Mouse (Mus musculus) adrenal gland, postnatal 4 days (tissue): Measurements from ENCODE around the gene Noto. TPM values are rescaled to one million over a fixed set of nuclear protein-coding genes. Genes with fewer than 3 reads are reported as not detected.
A peak's percentile ranks its signal among the peaks of the same experiment; 100 is the strongest.

Experiments
- DNase-seq, 2 experiments: peaks; one replicate each; pipeline ENCODE4 v3.0.0; 2021 to 2022; ENCODE audit warnings: low spot score in 2 of 2, mixed read lengths in 2 of 2
- long read RNA-seq, 2 experiments: library from polyadenylated mRNA; stranded (forward); transcript quantifications; one replicate each; pipeline ENCODE4 v2.0.0; 2021
- total RNA-seq, 2 experiments: library from RNA; stranded (reverse); gene quantifications; 2 replicates each; pipeline ENCODE4 v1.2.3; 2021

Gene Noto
- total RNA-seq: not detected
- long read RNA-seq, experiment 1: 0 reads
- long read RNA-seq, experiment 2: 0 reads

DNA sequence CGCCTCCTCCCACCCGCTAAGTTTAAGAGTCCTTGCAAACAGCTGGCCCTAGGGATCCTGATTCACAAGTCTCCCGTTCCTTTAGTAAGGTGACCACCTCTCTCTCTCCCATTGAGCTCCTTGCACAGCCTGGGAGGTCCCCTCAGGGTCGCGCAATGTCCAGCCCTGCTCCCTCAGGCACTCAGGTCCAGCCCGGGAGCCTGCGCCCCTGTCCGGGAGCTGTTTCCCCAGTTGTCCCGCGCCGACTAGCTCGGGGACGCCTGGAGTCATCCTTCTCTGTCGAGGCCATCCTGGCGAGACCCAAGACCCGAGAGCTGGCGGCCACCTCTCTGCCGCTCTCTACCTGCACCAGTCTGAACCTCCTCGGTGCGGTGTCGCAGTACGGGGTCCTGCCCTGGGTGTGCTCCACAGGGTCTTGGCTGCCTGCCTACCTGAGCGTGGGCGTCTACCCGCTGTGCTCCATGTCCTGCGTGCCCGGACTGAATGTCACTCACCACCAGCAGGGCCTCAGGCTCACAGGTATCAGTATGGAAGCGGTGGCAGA, at the start of gene Noto:
TSS of gene Noto (plus strand) at position 51 of the 544 bp plus-strand sequence.
- no peak for DNase-seq

- no peak for DNase-seq
Observed at GRCm38 (mm10) chr6:85373951-85374733, 49.5 kb upstream of the Noto start, which contains the start of gene Rab11fip5. Gene Rab11fip5, minus strand, starts transcription at chr6:85374634.

GRCm38 (mm10) chr6:85374734-85375114, 49.0 kb upstream of the Noto start:
- peak; percentile 82 to 95 for DNase-seq

GRCm38 (mm10) chr6:85377066-85377734, 46.5 kb upstream of the Noto start:
- DNase-seq: no peak

GRCm38 (mm10) chr6:85377876-85378275, 45.8 kb upstream of the Noto start:
- DNase-seq: no peak

GRCm38 (mm10) chr6:85378629-85379028, 45.1 kb upstream of the Noto start:
- DNase-seq: no peak

GRCm38 (mm10) chr6:85380201-85380900, 43.3 kb upstream of the Noto start:
- DNase-seq: peak; percentile 55 to 65

DNA sequence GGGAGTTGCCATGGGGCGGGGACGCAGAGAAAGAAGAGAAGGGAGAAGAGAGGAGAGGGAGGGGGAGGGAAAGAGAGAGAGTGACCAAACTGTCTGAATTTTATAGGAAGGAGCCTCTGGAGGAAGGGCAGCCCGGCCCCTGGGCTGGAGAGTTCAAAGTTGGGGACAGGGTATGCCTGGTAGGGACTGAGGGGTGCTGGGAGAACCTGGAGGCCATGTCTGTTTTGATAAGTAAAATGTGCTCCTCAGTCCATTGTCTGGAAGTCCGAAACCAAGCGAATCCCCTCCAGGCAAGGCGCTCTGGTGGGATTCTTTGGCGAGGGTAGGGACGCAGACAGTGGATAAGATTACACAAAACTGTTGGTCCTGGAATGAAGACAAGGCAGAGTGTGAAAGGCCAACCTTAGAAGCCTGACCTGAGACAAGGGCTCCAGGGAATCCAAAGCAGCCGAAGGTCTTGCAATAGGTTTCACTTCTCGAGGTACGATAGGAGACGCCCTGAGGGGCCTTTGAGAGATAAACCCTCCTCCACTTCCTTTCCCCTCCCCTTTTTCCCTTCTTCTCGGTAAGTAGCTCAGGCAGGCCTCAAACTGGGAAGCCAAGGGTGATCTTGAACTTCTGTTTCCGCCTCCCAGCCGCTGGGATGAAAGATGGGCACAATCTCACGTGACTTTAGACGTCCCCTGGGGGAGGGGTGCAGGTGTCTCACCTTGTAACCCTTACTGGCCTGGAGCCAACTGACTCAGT, 42.6 kb upstream of the Noto start:
- no peak for DNase-seq

DNA sequence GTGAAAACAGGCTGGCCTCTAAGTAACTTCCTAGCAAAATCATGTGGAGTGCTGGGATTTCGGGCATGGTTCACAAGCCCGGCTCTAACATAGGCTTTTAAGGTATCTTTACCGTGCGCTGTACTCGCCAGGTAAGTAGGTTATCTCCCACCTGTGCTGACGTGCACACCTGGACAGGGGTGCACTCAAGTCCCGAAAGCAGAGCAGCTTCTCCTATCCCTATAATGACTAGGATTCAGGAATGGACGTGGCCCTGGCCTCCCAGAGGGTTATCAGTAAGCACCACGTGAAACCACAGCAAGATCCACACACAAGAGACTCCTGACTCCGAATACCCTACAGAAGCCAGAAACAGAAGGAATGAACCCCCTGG, 42.1 kb upstream of the Noto start:
- DNase-seq: no peak

DNA sequence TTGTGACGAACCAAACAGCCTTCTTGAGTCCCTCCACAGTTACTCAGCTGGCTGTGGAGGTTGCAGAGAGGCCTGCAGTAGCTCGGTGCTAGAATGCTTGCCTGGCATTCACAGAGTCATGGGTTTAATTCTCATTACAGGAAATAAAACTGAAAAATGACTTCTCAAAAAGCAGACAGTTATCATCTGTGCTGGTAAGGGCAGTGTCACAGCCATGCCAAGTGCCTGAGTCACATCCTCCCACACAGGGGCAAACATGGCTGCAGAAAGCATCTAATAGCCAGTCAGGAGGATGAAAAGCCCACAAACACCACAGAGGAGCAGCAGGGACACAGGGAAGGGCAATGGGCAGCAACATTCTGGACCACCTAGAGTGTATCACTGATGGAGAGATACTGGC, 40.9 kb upstream of the Noto start:
- no peak for DNase-seq

GRCm38 (mm10) chr6:85388608-85389007, 35.1 kb upstream of the Noto start:
- DNase-seq: no peak

- no peak for DNase-seq
Observed at GRCm38 (mm10) chr6:85391803-85392202, 31.9 kb upstream of the Noto start.

DNA sequence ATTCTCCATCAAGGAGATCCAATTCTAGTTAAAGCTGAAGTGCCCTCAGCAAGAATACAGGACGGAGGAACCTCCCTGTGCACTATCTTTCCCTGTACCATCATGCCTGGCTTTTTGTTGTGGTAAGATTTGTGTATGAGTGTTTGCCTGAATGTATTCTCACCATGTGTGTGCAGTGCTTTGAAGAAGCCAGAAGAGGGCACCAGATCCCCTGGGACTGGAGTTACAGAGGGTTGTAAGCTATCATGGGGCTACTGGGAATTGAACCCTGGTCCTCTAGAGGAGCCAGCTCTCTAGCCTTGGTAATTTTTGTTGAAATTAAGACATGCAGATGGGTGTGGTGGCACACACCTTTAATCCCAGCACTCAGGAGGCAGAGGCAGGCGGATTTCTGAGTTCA, 28.3 kb upstream of the Noto start:
- DNase-seq: no peak

DNA sequence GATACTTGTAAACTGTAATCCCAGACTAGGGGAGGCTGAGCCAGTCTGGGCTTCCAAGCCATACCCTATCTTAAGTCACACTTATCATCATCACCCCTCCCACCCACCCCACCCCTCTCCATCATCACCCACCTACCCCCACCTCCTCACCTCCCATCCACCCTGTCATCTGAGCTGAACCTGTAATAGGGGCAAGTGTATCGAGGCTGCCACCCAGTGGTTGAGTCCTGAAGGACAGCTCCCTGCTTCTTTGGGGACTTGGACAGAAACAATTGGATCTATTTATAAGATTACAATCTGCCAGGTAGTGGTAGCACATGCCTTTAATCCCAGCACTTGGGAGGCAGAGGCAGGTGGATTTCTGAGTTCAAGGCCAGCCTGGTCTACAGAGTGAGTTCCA, 26.5 kb upstream of the Noto start:
- no peak for DNase-seq

GRCm38 (mm10) chr6:85399715-85400114, 24.0 kb upstream of the Noto start:
- no peak for DNase-seq

- DNase-seq: no peak
Observed at GRCm38 (mm10) chr6:85402613-85403012, 21.1 kb upstream of the Noto start.

GRCm38 (mm10) chr6:85403039-85403438, 20.6 kb upstream of the Noto start:
- DNase-seq: no peak

DNA sequence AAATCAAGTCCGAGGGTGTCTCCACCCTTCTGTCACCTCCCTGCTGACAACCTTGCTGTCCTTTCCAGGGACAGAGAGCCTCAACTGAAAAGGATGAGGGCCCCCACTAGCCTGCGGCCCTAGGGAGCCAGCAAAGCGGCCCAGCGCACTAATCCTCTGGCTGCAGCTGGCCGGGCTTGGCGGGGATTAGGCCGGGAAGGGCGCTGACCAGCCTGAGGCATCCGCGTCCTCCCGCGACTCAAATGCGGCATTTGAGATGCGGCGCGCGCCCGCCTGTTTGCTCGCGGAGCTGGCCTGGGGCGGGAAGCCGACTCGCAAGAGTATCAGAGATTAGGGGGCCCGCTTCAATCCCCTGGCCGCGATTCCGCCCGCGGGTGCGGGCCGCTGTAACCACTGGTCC, 14.7 kb upstream of the Noto start:
- no peak for DNase-seq

DNA sequence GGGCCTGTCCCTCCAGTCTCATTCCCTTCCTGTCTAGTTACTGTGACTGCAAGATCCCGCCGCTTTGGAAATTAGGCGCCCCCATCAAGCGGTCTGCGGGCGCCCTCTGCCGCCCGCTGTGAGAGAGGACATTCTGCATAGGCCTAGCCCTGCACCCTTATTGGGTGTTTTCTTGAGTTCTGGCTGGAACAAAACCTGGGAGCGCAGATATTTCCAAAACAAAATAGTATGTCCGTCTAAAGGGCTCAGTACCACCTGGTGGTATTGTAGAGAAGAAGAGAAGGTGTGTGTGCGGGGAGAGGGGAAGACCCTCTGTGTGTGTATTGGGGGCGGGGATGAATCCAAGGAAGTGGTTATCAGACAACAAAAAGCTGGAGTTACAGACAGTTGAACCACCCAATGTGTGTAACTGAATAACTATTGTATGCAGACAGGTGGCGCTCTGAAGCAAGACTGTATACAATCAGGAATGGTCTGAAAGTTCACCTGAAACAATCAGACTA, 12.9 kb upstream of the Noto start:
- peak in 1 of 2 experiments; percentile 34 for DNase-seq

DNA sequence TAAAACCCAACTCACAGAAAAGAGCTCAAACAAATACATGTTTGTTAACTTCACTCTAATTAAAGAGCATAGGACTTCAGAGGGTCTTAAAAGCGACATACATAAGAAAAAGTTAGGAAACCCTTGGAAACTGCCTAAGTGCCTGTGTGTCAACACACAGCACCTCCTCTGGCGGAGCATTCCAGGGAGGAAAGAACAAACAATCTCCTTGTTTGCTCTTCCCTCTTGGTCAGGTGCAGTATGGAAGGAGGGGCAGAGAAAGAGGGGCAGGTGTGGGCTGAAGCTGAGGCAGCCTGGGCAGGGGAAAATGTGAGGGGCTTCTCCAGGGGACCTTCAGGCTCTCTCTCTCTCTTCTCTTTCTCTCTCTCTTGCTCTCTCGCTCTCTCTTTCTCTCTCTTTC, 7.9 kb upstream of the Noto start:
- DNase-seq: no peak

DNA sequence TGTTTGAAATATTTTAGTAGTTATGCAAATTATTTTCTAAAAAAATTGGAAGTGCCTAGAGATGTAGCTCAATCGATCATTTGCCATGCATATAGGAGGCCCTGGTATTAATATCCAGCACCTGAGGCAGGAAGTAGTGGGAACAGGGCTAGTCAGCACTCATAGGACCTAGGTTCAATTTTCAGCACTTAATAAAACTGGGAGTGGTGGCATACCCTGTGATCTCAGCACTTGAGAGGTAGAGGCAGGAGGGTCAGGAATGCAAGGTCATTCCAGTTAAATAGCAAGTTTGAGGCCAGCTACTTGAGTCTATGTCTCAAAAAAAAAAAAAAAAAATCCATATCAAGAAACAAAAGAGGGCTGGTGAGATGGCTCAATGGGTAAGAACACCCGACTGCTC, 4.5 kb upstream of the Noto start:
- no peak for DNase-seq
